Mouse (Mus musculus): Measurements from ENCODE around the gene Ppip5k2. TPM values are rescaled to one million over a fixed set of nuclear protein-coding genes. Genes with fewer than 3 reads are reported as not detected.

Gene Ppip5k2
- polyA plus RNA-seq, 1 experiment from 2014 or later: 75.6 TPM

DNA sequence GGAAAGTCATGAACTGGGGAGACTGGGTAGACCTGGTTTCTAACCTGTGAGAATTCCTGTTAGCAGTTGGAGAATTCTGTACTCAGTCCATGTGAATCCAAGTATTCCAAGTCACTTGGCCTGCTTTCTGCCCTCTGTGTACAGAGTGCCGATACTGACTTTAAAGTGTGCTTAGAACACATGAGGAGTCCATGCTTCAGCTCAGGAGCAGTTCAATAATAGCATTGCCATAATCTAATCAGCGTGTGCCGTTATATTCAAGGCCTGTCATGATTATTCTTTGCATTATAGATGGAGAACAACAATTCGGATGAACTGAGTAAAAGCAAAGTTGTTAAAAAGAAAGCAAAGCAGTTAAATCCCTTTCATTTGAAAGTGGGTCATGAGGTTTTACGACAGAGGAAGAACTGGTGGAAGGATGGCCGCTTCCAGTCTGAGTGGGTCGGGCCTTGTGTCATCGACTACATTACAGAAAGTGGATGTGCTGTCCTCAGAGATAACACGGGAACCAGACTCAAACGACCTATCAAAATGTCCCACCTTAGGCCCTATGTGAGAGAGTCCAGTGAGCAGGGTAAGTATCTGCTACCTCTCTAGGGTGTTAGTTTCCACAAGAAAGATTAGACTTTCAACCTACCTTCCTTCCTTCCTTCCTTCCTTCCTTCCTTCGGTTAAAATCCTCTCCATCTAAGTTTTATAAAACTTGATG, 15.6 kb upstream of the Ppip5k2 start:
- Histone ChIP-seq H3K27ac (no peak overlapping the region), H3K27me3 (ENCODE audit: control insufficient read depth, insufficient read depth, low read length) (no peaks in the 10 kb centered on the region), H3K4me2 (replicated peaks) (no peak overlapping the region), H3K9ac (no peak overlapping the region), H3K4me3 (replicated peaks; ENCODE audit: low read length) (no peak overlapping the region), H3K9me3 (ENCODE audit: control insufficient read depth, low read length) (no peaks in the 10 kb centered on the region), H3K4me1 (replicated peaks; ENCODE audit: control insufficient read depth, insufficient read depth, low read length) (no peaks in the 10 kb centered on the region), H3K36me3 (replicated peaks; ENCODE audit: control insufficient read depth, insufficient read depth) (no peaks in the 10 kb centered on the region)
- 93% methylated on average over 11 of the region's 11 CpGs for WGBS
- no peak for DNase-seq (ENCODE audit: low spot score)
- no peak for ATAC-seq (ENCODE audit: low FRiP score)

DNA sequence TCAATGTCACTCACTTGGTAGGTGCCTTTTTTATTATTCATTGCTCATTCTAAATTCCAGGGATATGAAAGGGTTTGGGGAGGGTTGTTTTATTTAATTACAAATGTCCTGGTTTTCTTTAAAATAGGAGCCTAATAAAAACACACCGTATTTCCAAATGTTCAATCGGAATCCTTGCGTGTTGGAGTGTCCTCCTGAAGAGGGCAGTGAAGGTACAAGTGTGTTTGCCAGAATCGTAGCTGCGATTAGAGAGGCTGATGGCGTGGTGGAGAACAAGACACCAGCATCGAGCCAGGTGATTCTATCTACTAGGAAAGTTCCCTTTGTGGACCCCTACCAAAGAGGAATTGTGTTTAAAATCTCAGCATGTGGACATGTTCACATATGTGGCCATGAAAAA, 14.7 kb upstream of the Ppip5k2 start:
- H3K27me3 ChIP-seq (ENCODE audit: control insufficient read depth, insufficient read depth, low read length): no peaks in the 10 kb centered on the region
- no peaks in the 10 kb centered on the region for H3K36me3 ChIP-seq (replicated peaks; ENCODE audit: control insufficient read depth, insufficient read depth)
- no peak overlapping the region for H3K9ac ChIP-seq
- no peaks in the 10 kb centered on the region for H3K9me3 ChIP-seq (ENCODE audit: control insufficient read depth, low read length)
- H3K4me1 ChIP-seq (replicated peaks; ENCODE audit: control insufficient read depth, insufficient read depth, low read length): no peaks in the 10 kb centered on the region
- ATAC-seq (ENCODE audit: low FRiP score) (no peak), DNase-seq (ENCODE audit: low spot score) (no peak)
- no peak overlapping the region for H3K4me2 ChIP-seq (replicated peaks)
- no peak overlapping the region for H3K4me3 ChIP-seq (replicated peaks; ENCODE audit: low read length)
- WGBS: 82% methylated on average over 7 of the region's 7 CpGs
- H3K27ac ChIP-seq: no peak overlapping the region

- Histone ChIP-seq H3K4me2 (replicated peaks) (no peak overlapping the region), H3K27ac (no peak overlapping the region), H3K36me3 (replicated peaks; ENCODE audit: control insufficient read depth, insufficient read depth) (0 out of 2 replicates have a peak, but pooled peaks cover 3% of the 10 kb centered on the region), H3K4me1 (replicated peaks; ENCODE audit: control insufficient read depth, insufficient read depth, low read length) (no peaks in the 10 kb centered on the region), H3K9ac (no peak overlapping the region), H3K9me3 (ENCODE audit: control insufficient read depth, low read length) (no peaks in the 10 kb centered on the region), H3K4me3 (replicated peaks; ENCODE audit: low read length) (no peak overlapping the region), H3K27me3 (ENCODE audit: control insufficient read depth, insufficient read depth, low read length) (no peaks in the 10 kb centered on the region)
- DNase-seq (ENCODE audit: low spot score): no peak
- ATAC-seq (ENCODE audit: low FRiP score): no peak
- WGBS: 95% methylated on average over 7 of the region's 7 CpGs
Observed at GRCm38 (mm10) chr1:97781674-97782073, 11.5 kb upstream of the Ppip5k2 start.

DNA sequence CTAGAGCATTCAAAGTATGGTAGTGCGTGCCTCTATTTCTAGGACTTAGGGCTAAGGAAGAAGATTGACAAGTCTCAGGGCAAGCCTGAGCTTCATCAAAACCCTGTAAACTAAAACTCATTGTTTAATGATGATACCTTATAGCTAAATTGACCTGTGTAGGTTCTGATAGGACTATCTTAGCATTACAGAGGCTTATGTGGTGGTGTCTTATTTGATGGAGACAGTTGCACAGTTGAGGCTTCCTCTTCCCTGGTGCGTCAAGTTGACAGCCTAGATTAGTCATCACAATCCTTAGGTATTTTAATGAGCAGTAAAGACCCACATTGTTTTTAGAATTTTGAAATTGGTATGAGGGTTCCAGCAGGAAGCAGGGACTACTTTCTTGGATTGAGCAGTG, 3.8 kb upstream of the Ppip5k2 start:
- ATAC-seq (ENCODE audit: low FRiP score) (no peak), DNase-seq (ENCODE audit: low spot score) (no peak)
- Histone ChIP-seq H3K9me3 (ENCODE audit: control insufficient read depth, low read length) (no peaks in the 10 kb centered on the region), H3K4me2 (replicated peaks) (no peak overlapping the region), H3K4me3 (replicated peaks; ENCODE audit: low read length) (no peak overlapping the region), H3K36me3 (replicated peaks; ENCODE audit: control insufficient read depth, insufficient read depth) (0 out of 2 replicates have a peak, but pooled peaks cover 3% of the 10 kb centered on the region), H3K27ac (no peak overlapping the region), H3K9ac (no peak overlapping the region), H3K4me1 (replicated peaks; ENCODE audit: control insufficient read depth, insufficient read depth, low read length) (0 out of 2 replicates have a peak, but pooled peaks cover 4% of the 10 kb centered on the region), H3K27me3 (ENCODE audit: control insufficient read depth, insufficient read depth, low read length) (no peaks in the 10 kb centered on the region)
- 100% methylated on average over 2 of the region's 2 CpGs for WGBS

GRCm38 (mm10) chr1:97773362-97773761, 3.2 kb upstream of the Ppip5k2 start:
- ATAC-seq (ENCODE audit: low FRiP score): no peak
- 88% methylated on average over 6 of the region's 6 CpGs for whole genome bisulfite sequencing

DNA sequence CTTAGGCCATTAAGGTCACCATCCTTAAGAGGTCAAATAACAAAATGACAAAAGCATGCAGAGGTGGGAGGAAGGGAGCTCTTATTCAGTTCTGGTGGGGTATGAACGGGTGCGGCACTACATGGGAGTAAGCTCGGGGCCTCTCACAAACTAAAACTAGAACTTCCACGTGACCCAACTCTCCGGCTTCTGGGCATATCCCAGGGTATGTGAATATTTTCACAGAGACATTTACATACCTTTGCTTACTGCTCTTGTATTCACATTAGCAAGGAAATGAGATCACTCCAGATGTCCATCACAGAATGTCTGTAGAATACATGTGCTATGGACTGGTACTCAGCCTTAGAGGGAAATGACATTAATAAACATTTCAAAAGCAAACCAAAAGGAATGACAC, 1.5 kb upstream of the Ppip5k2 start:
- DNase-seq (ENCODE audit: low spot score) (no peak), ATAC-seq (ENCODE audit: low FRiP score) (no peak)
- Histone ChIP-seq H3K9me3 (ENCODE audit: control insufficient read depth, low read length) (no peaks in the 10 kb centered on the region), H3K27me3 (ENCODE audit: control insufficient read depth, insufficient read depth, low read length) (no peaks in the 10 kb centered on the region), H3K4me3 (replicated peaks; ENCODE audit: low read length) (no peak overlapping the region), H3K36me3 (replicated peaks; ENCODE audit: control insufficient read depth, insufficient read depth) (no peaks in the 10 kb centered on the region), H3K27ac (no peak overlapping the region), H3K9ac (no peak overlapping the region), H3K4me1 (replicated peaks; ENCODE audit: control insufficient read depth, insufficient read depth, low read length) (peaks cover 20% of the 10 kb centered on the region), H3K4me2 (replicated peaks) (no peak overlapping the region)
- WGBS: 98% methylated on average over 5 of the region's 5 CpGs

More at GRCm38 (mm10) chr1:97773362-97773761, 3.2 kb upstream of the Ppip5k2 start:
- 0 out of 2 replicates have a peak, but pooled peaks cover 4% of the 10 kb centered on the region for H3K4me1 ChIP-seq (replicated peaks; ENCODE audit: control insufficient read depth, insufficient read depth, low read length)
- H3K9me3 ChIP-seq (ENCODE audit: control insufficient read depth, low read length): no peaks in the 10 kb centered on the region
- DNase-seq (ENCODE audit: low spot score): no peak
- no peak overlapping the region for H3K4me3 ChIP-seq (replicated peaks; ENCODE audit: low read length)
- 0 out of 2 replicates have a peak, but pooled peaks cover 3% of the 10 kb centered on the region for H3K36me3 ChIP-seq (replicated peaks; ENCODE audit: control insufficient read depth, insufficient read depth)
- H3K9ac ChIP-seq: no peak overlapping the region
- H3K27me3 ChIP-seq (ENCODE audit: control insufficient read depth, insufficient read depth, low read length): no peaks in the 10 kb centered on the region
- H3K4me2 ChIP-seq (replicated peaks): no peak overlapping the region
- no peak overlapping the region for H3K27ac ChIP-seq

GRCm38 (mm10) chr1:97771118-97771517, 907 bp upstream of the Ppip5k2 start:
- 0 out of 2 replicates have a peak overlapping the region, but pooled peaks have one; percentile 40 for H3K9ac ChIP-seq
- peak overlapping the region; percentile 71 for H3K4me3 ChIP-seq (replicated peaks; ENCODE audit: low read length)
- H3K9me3 ChIP-seq (ENCODE audit: control insufficient read depth, low read length): no peaks in the 10 kb centered on the region
- peak overlapping the region; percentile 67 for H3K4me2 ChIP-seq (replicated peaks)
- H3K4me1 ChIP-seq (replicated peaks; ENCODE audit: control insufficient read depth, insufficient read depth, low read length): peaks cover 23% of the 10 kb centered on the region
- no peaks in the 10 kb centered on the region for H3K27me3 ChIP-seq (ENCODE audit: control insufficient read depth, insufficient read depth, low read length)
- 66% methylated on average over 7 of the region's 7 CpGs for WGBS
- ATAC-seq (ENCODE audit: low FRiP score) (no peak), DNase-seq (ENCODE audit: low spot score) (no peak)
- no peak overlapping the region for H3K27ac ChIP-seq
- H3K36me3 ChIP-seq (replicated peaks; ENCODE audit: control insufficient read depth, insufficient read depth): no peaks in the 10 kb centered on the region

- Histone ChIP-seq H3K4me3 (replicated peaks; ENCODE audit: low read length) (peak overlapping the region; percentile 71), H3K27me3 (ENCODE audit: control insufficient read depth, insufficient read depth, low read length) (no peaks in the 10 kb centered on the region), H3K9me3 (ENCODE audit: control insufficient read depth, low read length) (no peaks in the 10 kb centered on the region), H3K27ac (peak overlapping the region; percentile 88), H3K4me2 (replicated peaks) (peak overlapping the region; percentile 62), H3K4me1 (replicated peaks; ENCODE audit: control insufficient read depth, insufficient read depth, low read length) (peaks cover 28% of the 10 kb centered on the region), H3K36me3 (replicated peaks; ENCODE audit: control insufficient read depth, insufficient read depth) (no peaks in the 10 kb centered on the region), H3K9ac (peak overlapping the region; percentile 81)
- peak; percentile 77 for ATAC-seq (ENCODE audit: low FRiP score)
- under 1% methylated on average over 40 of the region's 40 CpGs for WGBS
- peak; percentile 28 for DNase-seq (ENCODE audit: low spot score)
Observed at GRCm38 (mm10) chr1:97769294-97769903, 812 bp downstream of the Ppip5k2 start.

- peak overlapping the region; percentile 88 for H3K27ac ChIP-seq
- no peaks in the 10 kb centered on the region for H3K27me3 ChIP-seq (ENCODE audit: control insufficient read depth, insufficient read depth, low read length)
- H3K9me3 ChIP-seq (ENCODE audit: control insufficient read depth, low read length): no peaks in the 10 kb centered on the region
- peak overlapping the region; percentile 71 for H3K4me3 ChIP-seq (replicated peaks; ENCODE audit: low read length)
- no peak for ATAC-seq (ENCODE audit: low FRiP score)
- 12% methylated on average over 7 of the region's 7 CpGs for WGBS
- H3K4me2 ChIP-seq (replicated peaks): peak overlapping the region; percentile 62
- H3K36me3 ChIP-seq (replicated peaks; ENCODE audit: control insufficient read depth, insufficient read depth): no peaks in the 10 kb centered on the region
- peaks cover 28% of the 10 kb centered on the region for H3K4me1 ChIP-seq (replicated peaks; ENCODE audit: control insufficient read depth, insufficient read depth, low read length)
- peak overlapping the region; percentile 81 for H3K9ac ChIP-seq
- DNase-seq (ENCODE audit: low spot score): no peak
Observed at GRCm38 (mm10) chr1:97768906-97769293, 1.3 kb downstream of the Ppip5k2 start.

All from hindbrain, embryonic 14.5 days (tissue).